Comparison of ENCODE assay signal across 24 mouse cellular contexts in the genomic region with DNA sequence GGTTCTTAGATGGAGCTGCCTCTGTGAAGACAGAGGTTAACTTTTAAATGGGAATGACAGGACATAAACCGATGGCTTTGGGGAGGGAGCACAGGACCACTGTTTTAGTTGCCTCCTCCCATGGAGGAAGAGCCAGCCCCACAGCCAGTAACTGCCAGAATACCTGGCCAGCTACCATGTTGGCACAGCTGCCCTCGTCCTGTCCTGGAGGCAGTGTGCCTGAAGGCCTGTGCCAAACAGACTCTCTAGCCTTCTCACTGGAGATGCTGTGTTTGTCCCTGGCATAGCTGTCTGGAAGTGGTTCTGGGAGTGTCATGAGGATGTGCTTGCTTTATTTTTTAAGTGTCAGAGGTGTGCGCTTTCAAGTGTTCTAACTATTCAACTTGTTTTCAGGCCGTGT.
DNase-seq lines count a peak whose midpoint lies in the region; ATAC-seq lines count a peak whose summit lies in the region.
"Had no signal": no experiment of that assay in that cellular context is flagged by ENCODE, and none has a peak within 500 bp of the region (broad histone marks: within the 10 kb centered on the region; RNA-seq: fewer than 3 reads in every experiment).

No protein-coding gene starts in this region.

- H3K9me3 ChIP-seq in kidney, embryonic 14.5 days (ENCODE audit: control insufficient read depth, low read length) = no peaks in the 10 kb centered on the region
- H3K9me3 ChIP-seq: embryonic facial prominence, embryonic 13.5 days; forebrain, embryonic 12.5 days; heart, embryonic 12.5 days; limb, embryonic 12.5 days; liver, embryonic 13.5 days; megakaryocyte, embryonic 14.5 days; midbrain, embryonic 13.5 days had no signal

- peaks cover 48% of the 10 kb centered on the region for H3K36me3 ChIP-seq in kidney, embryonic 14.5 days (ENCODE audit: control insufficient read depth, insufficient read depth, low read length)

- no peak overlapping the region for H3K9ac ChIP-seq in kidney, embryonic 14.5 days (ENCODE audit: low read depth, low read length)
- H3K9ac ChIP-seq: embryonic facial prominence, embryonic 13.5 days; forebrain, embryonic 12.5 days; heart, embryonic 12.5 days; limb, embryonic 12.5 days; liver, embryonic 13.5 days; midbrain, embryonic 13.5 days had no signal

- no peak overlapping the region for H3K4me3 ChIP-seq in kidney, embryonic 14.5 days (ENCODE audit: low read length)
- H3K4me3 ChIP-seq: embryonic facial prominence, embryonic 13.5 days; erythroblast, embryonic 14.5 days; forebrain, embryonic 12.5 days; heart, embryonic 12.5 days; limb, embryonic 12.5 days; liver, embryonic 13.5 days; megakaryocyte, embryonic 14.5 days; midbrain, embryonic 13.5 days had no signal

- 75% methylated on average over 4 of the region's 4 CpGs for WGBS in kidney, embryonic 14.5 days

- H3K4me1 ChIP-seq in kidney, embryonic 14.5 days (ENCODE audit: control insufficient read depth, insufficient read depth, low read length) = peaks cover 9% of the 10 kb centered on the region; the same call in 1 of the 2 replicates
- H3K4me1 ChIP-seq: embryonic facial prominence, embryonic 13.5 days; limb, embryonic 12.5 days; liver, embryonic 13.5 days; midbrain, embryonic 13.5 days had no signal

- no peak overlapping the region for H3K4me2 ChIP-seq in kidney, embryonic 14.5 days (replicated peaks; ENCODE audit: low read depth, low read length)
- H3K4me2 ChIP-seq: embryonic facial prominence, embryonic 13.5 days; forebrain, embryonic 12.5 days; heart, embryonic 12.5 days; limb, embryonic 12.5 days; liver, embryonic 13.5 days; midbrain, embryonic 13.5 days had no signal

- DNase-seq in cerebellum, adult 11-12 months = peak; percentile 64
- DNase-seq in cerebellum, postnatal 4 days (ENCODE audit: low spot score in 2 of 2) = no peak
- DNase-seq in kidney, adult 11 months = no peak
- peak; percentile 67 for DNase-seq in cerebellum, adult 9-10 months
- peak; percentile 54 for DNase-seq in gastrocnemius, postnatal 10 days
- DNase-seq in urinary bladder, postnatal 14 days (ENCODE audit: low spot score) = no peak
- DNase-seq in urinary bladder, postnatal 25 days (ENCODE audit: low spot score) = no peak
- DNase-seq: adrenal gland, postnatal 10 days; embryo, embryonic 11 days; liver, embryonic 13.5 days; lung, adult 2 months; lung, postnatal 36 days; right cerebral cortex, postnatal 14 days; spleen, adult 18-20 months had no signal

- no peaks in the 10 kb centered on the region for H3K27me3 ChIP-seq in kidney, embryonic 14.5 days (ENCODE audit: control insufficient read depth, insufficient read depth, low read length)
- H3K27me3 ChIP-seq: embryonic facial prominence, embryonic 13.5 days; forebrain, embryonic 12.5 days; heart, embryonic 12.5 days; limb, embryonic 12.5 days; liver, embryonic 13.5 days; megakaryocyte, embryonic 14.5 days; midbrain, embryonic 13.5 days had no signal

- no peak for ATAC-seq in kidney, embryonic 14.5 days (ENCODE audit: low FRiP score, low TSS enrichment)
- ATAC-seq: hindbrain, postnatal 0 days; intestine, embryonic 16.5 days; midbrain, embryonic 13.5 days had no signal

- H3K27ac ChIP-seq in kidney, embryonic 14.5 days (ENCODE audit: low read depth, low read length) = 0 out of 2 replicates have a peak overlapping the region, but pooled peaks have one; percentile 6
- H3K27ac ChIP-seq: embryonic facial prominence, embryonic 13.5 days; forebrain, embryonic 12.5 days; hindbrain, postnatal 0 days; limb, embryonic 12.5 days; liver, embryonic 13.5 days; midbrain, embryonic 13.5 days had no signal

Comparison
In these comparisons a context has a peak if more than half of its experiments do, and no peak if none do; other contexts are left out.
1. DNase-seq: peak in cerebellum, adult 11-12 months (single experiment), cerebellum, adult 9-10 months (single experiment) and gastrocnemius, postnatal 10 days (single experiment); none in cerebellum, postnatal 4 days (0 of 2), kidney, adult 11 months (single experiment), urinary bladder, postnatal 14 days (single experiment) and urinary bladder, postnatal 25 days (single experiment).